Mouse (Mus musculus) ES-Bruce4 (cell line): Measurements from ENCODE around the gene Cluh.

ENCODE experiments used
- CTCF ChIP-seq: IDR thresholded peaks from one replicate; pipeline ENCODE4 v1.8.1; 2011; ENCODE audit warnings: low read depth, low read length
- POLR2A ChIP-seq: IDR thresholded peaks from one replicate; pipeline ENCODE4 v1.8.1; 2011; ENCODE audit warnings: low read length; ENCODE audit not compliant: insufficient read depth

DNA sequence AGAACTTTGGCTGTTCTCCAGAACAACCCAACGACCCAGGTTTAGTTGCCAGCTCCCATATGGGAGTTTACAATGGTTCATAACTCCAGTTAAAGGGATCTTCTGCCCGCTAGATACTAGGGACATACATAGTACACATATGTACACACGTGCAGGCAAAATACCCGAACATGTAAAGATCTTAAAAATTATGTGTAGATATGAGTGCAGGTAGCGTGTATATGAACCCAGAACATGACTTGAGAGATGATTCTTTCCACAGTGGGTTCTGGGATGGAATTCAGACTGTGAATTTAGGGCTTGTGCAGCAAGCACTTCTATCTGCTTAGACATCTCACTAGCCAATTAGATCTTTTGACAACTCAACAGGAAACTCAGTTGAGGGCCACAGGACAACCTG lies 22.5 kb downstream of the Cluh start:
- TF ChIP-seq CTCF: no peak
- no peak for TF ChIP-seq POLR2A
